Comparison of ENCODE assay signal across 8 mouse cellular contexts in the genomic region with DNA sequence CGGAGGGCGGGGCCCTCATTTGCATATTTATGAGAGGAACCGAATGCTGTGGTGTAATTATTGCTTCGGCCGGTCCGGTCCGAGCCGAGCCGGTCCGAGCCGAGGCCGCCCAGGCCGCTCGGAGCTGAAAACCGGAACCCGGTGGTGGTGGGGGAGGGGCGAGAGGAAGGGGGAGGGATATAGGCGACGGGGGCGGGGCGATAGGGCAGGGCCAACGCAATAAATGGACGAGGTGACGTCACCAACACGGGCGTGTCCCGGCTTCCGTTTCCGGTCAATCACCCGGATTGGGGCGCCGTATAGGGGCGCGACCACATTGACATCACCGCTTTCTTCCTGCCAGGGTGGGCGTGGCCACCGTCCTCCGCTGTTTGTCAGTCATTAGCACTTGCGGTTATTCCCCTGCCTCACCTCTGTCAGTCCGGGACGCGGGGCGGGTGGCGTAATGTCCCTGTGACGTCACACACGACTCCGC. TPM values are rescaled to one million over a fixed set of nuclear protein-coding genes. Genes with fewer than 3 reads are reported as not detected.
DNase-seq lines count a peak whose midpoint lies in the region; ATAC-seq and TF ChIP-seq lines count a peak whose summit lies in the region.

No protein-coding gene starts in this region.

- H3K4me2 ChIP-seq in forebrain, postnatal 0 days (ENCODE audit: low read depth), result peak overlapping the region; percentile 61
- peak overlapping the region; percentile 80 for H3K4me2 ChIP-seq in neural tube, embryonic 15.5 days

- H3K4me1 ChIP-seq in ES-E14 (ENCODE audit: control insufficient read depth in 2 of 2, insufficient read depth in 2 of 2, low read length in 2 of 2, poor library complexity in 1 of 2), result peaks cover 0 to 1% of the 10 kb centered on the region in 2 experiments; a peak in 1 of 4 replicates
- no peaks in the 10 kb centered on the region for H3K4me1 ChIP-seq in forebrain, postnatal 0 days (ENCODE audit: insufficient read depth)
- no peaks in the 10 kb centered on the region for H3K4me1 ChIP-seq in lung, adult 2 months (ENCODE audit: control insufficient read depth, insufficient read depth, low read length)
- H3K4me1 ChIP-seq in neural tube, embryonic 15.5 days, result 0 out of 2 replicates have a peak, but pooled peaks cover 3% of the 10 kb centered on the region

- DNase-seq in ES-E14 (ENCODE audit: low read depth, low spot score), result peak; percentile 62
- peak; percentile 98 for DNase-seq in cerebellum, adult 11-12 months
- peak; percentile 97 for DNase-seq in forebrain, postnatal 0 days
- DNase-seq in heart, postnatal 4 days, result peak; percentile 97
- peak; percentile 91 to 97 for DNase-seq in layer of hippocampus, adult 2 months (ENCODE audit: low spot score in 2 of 2)
- peak; percentile 90 for DNase-seq in lung, adult 2 months
- DNase-seq in testis, postnatal 10 days (ENCODE audit: low spot score), result peak; percentile 99

- no peaks in the 10 kb centered on the region for H3K36me3 ChIP-seq in ES-E14 (ENCODE audit: control insufficient read depth, insufficient read depth, low read length, poor library complexity, severe bottlenecking)
- H3K36me3 ChIP-seq in forebrain, postnatal 0 days (ENCODE audit: insufficient read depth), result no peaks in the 10 kb centered on the region
- no peaks in the 10 kb centered on the region for H3K36me3 ChIP-seq in neural tube, embryonic 15.5 days

- 1% methylated on average over 46 of the region's 47 CpGs for WGBS in forebrain, postnatal 0 days
- under 1% methylated on average over 46 of the region's 47 CpGs for WGBS in lung, adult 2 months
- WGBS in neural tube, embryonic 15.5 days, result 0% methylated on average over 47 of the region's 47 CpGs

- H3K27me3 ChIP-seq in forebrain, postnatal 0 days (ENCODE audit: insufficient read depth, low read length), result peaks cover 2% of the 10 kb centered on the region; the same call in 1 of the 2 replicates
- peaks cover 7% of the 10 kb centered on the region; the same call in 1 of the 2 replicates for H3K27me3 ChIP-seq in neural tube, embryonic 15.5 days (replicated peaks)

- peak; percentile 23 for ATAC-seq in forebrain, postnatal 0 days
- ATAC-seq in neural tube, embryonic 15.5 days (ENCODE audit: low FRiP score), result peak; percentile 45

- no peak for TF ChIP-seq CTCF in forebrain, postnatal 0 days (IDR thresholded peaks at IDR 0.05; ENCODE audit: low read depth)
- TF ChIP-seq CTCF in layer of hippocampus, adult 2 months (conservative IDR thresholded peaks at IDR 0.05), result no peak
- no peak for TF ChIP-seq CTCF in lung, adult 2 months (IDR thresholded peaks at IDR 0.05; ENCODE audit: insufficient read depth, low read length)

- H3K27ac ChIP-seq in ES-E14 (ENCODE audit: insufficient read depth, low read depth, low read length, poor library complexity, severe bottlenecking), result peak overlapping the region; percentile 99
- H3K27ac ChIP-seq in forebrain, postnatal 0 days (ENCODE audit: low read depth, low read length), result peak overlapping the region; percentile 95
- H3K27ac ChIP-seq in layer of hippocampus, adult 2 months, result peak overlapping the region; percentile 97
- H3K27ac ChIP-seq in neural tube, embryonic 15.5 days (replicated peaks), result peak overlapping the region; percentile 99

- peak; percentile 73; the same call in 1 of the 2 replicates for TF ChIP-seq POLR2A in lung, adult 2 months (IDR thresholded peaks at IDR 0.05; ENCODE audit: borderline replicate concordance, extremely low read depth, low read depth, low read length)

- in situ Hi-C loops in ES-E14 (cut with MboI; ENCODE audit: low sequenced_read_pairs in 2 of 2, unreplicated experiment in 2 of 2), result no loop called here

- H3K9me3 ChIP-seq in ES-E14 (ENCODE audit: control insufficient read depth, insufficient read depth, low read depth, low read length), result no peaks in the 10 kb centered on the region
- H3K9me3 ChIP-seq in forebrain, postnatal 0 days (ENCODE audit: low read length), result no peaks in the 10 kb centered on the region
- H3K9me3 ChIP-seq in neural tube, embryonic 15.5 days (replicated peaks), result no peaks in the 10 kb centered on the region

- H3K4me3 ChIP-seq in ES-E14 (ENCODE audit: insufficient read depth in 1 of 2, low read depth in 1 of 2, low read length in 2 of 2, poor library complexity in 1 of 2, severe bottlenecking in 1 of 2), result peak overlapping the region; percentile 59 to 68
- H3K4me3 ChIP-seq in forebrain, postnatal 0 days (ENCODE audit: low read depth, low read length), result peak overlapping the region; percentile 85
- H3K4me3 ChIP-seq in layer of hippocampus, adult 2 months, result peak overlapping the region; percentile 67
- H3K4me3 ChIP-seq in lung, adult 2 months (replicated peaks; ENCODE audit: extremely low read depth, low read depth, low read length), result peak overlapping the region; percentile 71
- H3K4me3 ChIP-seq in neural tube, embryonic 15.5 days (replicated peaks), result peak overlapping the region; percentile 84

- peak overlapping the region; percentile 11 for H3K9ac ChIP-seq in ES-E14 (ENCODE audit: insufficient read depth, low read depth, low read length, poor library complexity, severe bottlenecking)
- H3K9ac ChIP-seq in forebrain, postnatal 0 days, result peak overlapping the region; percentile 67
- H3K9ac ChIP-seq in neural tube, embryonic 15.5 days (replicated peaks), result peak overlapping the region; percentile 66

TF ChIP-seq in ES-E14, 5 proteins besides CTCF, POLR2A, EP300 and RAD21:
- TF ChIP-seq ZNF384 (IDR thresholded peaks at IDR 0.05; ENCODE audit: low read depth, low read length) (no peak), CHD2 (IDR thresholded peaks at IDR 0.05; ENCODE audit: low read depth, low read length) (0 out of 2 replicates have a peak, but pooled peaks have one; percentile 32), ZC3H11A (IDR thresholded peaks at IDR 0.05; ENCODE audit: borderline replicate concordance, low read depth, low read length) (no peak)

RNA-seq across cellular contexts. Expression of gene Ppp2r3d, which starts 51.2 kb away (rescaled TPM):
- total RNA-seq in ES-E14 (2012; rRNA removed), result 35.2 and 50.6 TPM in 2 replicates
- 79.2 and 118 TPM in 2 replicates for total RNA-seq in forebrain, postnatal 0 days (2014; rRNA removed)
- 143 and 152 TPM in 2 replicates for polyA plus RNA-seq in forebrain, postnatal 0 days (2015; fragmentation: Nextera tagmentation; extraction: Ambion mirVana)
- total RNA-seq in heart, postnatal 4 days (2021), result 100 to 1,000 TPM; 143 to 155 TPM
- 100 to 1,000 TPM in 1 of 2 experiments, 10 to 100 TPM in 1; 98.4 to 106 TPM for total RNA-seq in layer of hippocampus, adult 2 months (2021)
- polyA plus RNA-seq in lung, adult 2 months (2012; rRNA removed), result 241 and 301 TPM in 2 replicates
- 153 and 158 TPM in 2 replicates for polyA plus RNA-seq in neural tube, embryonic 15.5 days (2015; fragmentation: Nextera tagmentation; extraction: Ambion mirVana)

Comparison
In these comparisons a context has a peak if more than half of its experiments do, and no peak if none do; other contexts are left out.
1. Peak in every context shown above with its lines: DNase-seq, ATAC-seq, H3K4me3 ChIP-seq and H3K27ac ChIP-seq.
2. H3K9ac ChIP-seq: peak in every context shown above with its lines; median percentile 67 in forebrain, postnatal 0 days; 66 in neural tube, embryonic 15.5 days; 11 in ES-E14.